Mouse (Mus musculus): Measurements from ENCODE around the gene Kif22. TPM values are rescaled to one million over a fixed set of nuclear protein-coding genes. Genes with fewer than 3 reads are reported as not detected.

The Kif22 gene
- polyA plus RNA-seq, 1 experiment from 2014 or later = 180 TPM

DNA sequence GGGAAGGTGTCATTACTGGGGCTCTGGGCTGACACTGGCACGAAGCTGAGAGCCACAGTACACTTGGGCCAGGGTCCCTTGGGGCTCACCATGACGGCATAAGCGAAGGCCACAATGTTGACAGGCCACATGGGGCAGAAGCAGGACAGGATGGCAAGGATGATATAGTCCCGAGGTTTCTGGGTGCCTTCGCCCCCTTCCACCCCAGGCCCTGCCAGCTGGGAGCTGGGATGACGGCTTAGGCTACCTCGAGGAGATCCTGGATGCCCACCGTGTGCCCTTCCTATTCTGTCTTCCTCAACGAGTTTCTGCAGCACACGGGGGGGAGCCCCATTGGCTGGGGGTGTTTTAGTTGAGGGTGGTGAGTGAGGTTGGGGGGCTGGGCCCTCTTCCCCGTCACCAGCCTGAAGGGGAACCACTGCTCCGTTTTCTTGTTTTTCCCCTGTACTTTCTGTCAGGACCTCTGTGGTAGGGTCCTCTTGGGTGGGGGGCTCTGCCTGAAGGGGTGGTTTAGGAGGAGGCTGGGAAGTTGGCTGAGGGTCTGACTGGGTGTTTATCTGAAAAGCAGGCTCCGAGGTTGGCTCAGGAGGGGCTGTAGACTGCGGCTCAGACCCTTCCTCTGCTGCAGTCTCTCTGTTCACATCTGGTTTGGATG lies 22.8 kb downstream of the Kif22 start:
- no peaks in the 10 kb centered on the region for H3K9me3 ChIP-seq (ENCODE audit: low read depth, low read length)
- no peaks in the 10 kb centered on the region for H3K27me3 ChIP-seq (ENCODE audit: insufficient read depth, low read length)
- peak overlapping the region; percentile 74 for H3K4me2 ChIP-seq
- H3K9ac ChIP-seq = peak overlapping the region; percentile 50; the same call in 1 of the 2 replicates
- peak overlapping the region; percentile 50 for H3K4me3 ChIP-seq (ENCODE audit: low read depth, low read length)
- peaks cover 21% of the 10 kb centered on the region for H3K4me1 ChIP-seq (ENCODE audit: insufficient read depth)
- no peak for TF ChIP-seq CTCF (IDR thresholded peaks at IDR 0.05; ENCODE audit: low read depth)
- H3K27ac ChIP-seq (ENCODE audit: low read depth) = peak overlapping the region; percentile 67; the same call in 1 of the 2 replicates
- WGBS = 73% methylated on average over 14 of the region's 14 CpGs
- peaks cover 52% of the 10 kb centered on the region for H3K36me3 ChIP-seq (ENCODE audit: insufficient read depth)
- DNase-seq = no peak
- no peak for ATAC-seq (ENCODE audit: insufficient read depth)

DNA sequence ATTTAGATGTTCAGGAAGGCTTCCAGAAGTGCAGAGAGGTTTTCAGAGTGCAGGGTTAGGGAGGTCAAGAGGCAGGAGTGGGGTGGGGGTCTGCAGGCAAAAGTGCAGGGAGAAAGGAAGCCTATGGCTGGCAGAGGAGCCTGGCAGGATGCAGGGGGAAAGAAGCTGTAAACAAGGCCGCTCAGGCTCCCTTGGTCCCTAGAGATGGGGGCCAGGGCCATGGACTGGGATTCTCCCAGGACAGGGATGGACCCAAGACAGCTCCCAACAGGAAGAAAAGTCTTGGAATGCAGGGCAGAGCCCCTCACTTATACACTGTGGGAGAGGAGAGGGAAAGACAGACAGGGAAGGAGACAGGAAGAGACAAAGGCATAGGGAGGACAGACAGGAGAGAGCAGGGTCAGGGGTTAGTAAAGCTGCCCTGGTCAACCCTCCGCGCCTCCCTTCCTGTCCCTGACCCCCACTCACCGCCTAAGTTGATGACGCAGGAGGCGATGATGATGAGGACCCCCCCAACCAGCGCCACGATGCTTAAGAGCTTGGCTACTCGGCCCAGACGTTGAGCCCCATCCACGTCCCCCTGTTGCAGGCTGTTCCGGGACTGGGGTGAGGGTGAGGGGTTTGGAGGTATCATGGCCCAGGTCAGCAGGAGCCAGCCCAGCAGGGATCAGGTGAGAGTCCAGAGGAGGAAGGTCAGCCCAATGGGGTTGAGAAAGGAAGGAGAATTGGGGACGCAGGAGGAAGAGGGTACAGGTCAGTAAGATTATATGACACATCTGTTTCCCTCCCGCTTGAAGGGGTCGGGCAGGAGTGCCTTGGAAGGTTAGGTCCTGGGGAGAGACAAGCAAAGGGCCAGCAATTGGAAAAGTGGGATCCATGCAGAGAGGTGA lies 23.6 kb downstream of the Kif22 start:
- peaks cover 15% of the 10 kb centered on the region for H3K4me1 ChIP-seq (ENCODE audit: insufficient read depth)
- WGBS = 58% methylated on average over 15 of the region's 15 CpGs
- peaks cover 49% of the 10 kb centered on the region for H3K36me3 ChIP-seq (ENCODE audit: insufficient read depth)
- H3K9ac ChIP-seq = peak overlapping the region; percentile 41; the same call in 1 of the 2 replicates
- H3K9me3 ChIP-seq (ENCODE audit: low read depth, low read length) = no peaks in the 10 kb centered on the region
- H3K27ac ChIP-seq (ENCODE audit: low read depth) = peak overlapping the region; percentile 79; the same call in 1 of the 2 replicates
- H3K4me3 ChIP-seq (ENCODE audit: low read depth, low read length) = no peak overlapping the region
- peak overlapping the region; percentile 87; the same call in 1 of the 2 replicates for H3K4me2 ChIP-seq
- DNase-seq = no peak
- no peak for ATAC-seq (ENCODE audit: insufficient read depth)
- TF ChIP-seq CTCF (IDR thresholded peaks at IDR 0.05; ENCODE audit: low read depth) = no peak
- no peaks in the 10 kb centered on the region for H3K27me3 ChIP-seq (ENCODE audit: insufficient read depth, low read length)

DNA sequence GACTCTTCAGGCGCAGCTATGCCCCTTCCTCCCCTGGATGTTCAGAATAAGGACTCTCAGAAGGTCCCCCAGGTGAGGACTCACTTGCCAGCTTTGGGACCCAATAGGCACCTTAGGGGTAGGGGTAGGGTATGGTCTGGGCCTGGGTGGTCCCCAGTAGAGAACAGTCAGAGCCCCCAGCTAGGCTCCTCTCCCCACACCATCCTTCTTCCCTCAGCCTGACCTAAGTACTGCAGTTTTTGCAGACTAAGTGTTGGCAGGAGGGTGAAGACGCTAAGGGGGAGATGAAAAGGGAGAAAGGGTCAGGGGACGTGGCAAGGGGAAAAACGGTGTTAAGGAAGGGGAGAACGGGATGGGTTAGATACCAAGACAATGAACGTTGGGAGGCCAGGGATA lies 24.3 kb downstream of the Kif22 start:
- Histone ChIP-seq H3K9ac (peak overlapping the region; percentile 41), H3K4me1 (ENCODE audit: insufficient read depth) (peaks cover 9% of the 10 kb centered on the region), H3K36me3 (ENCODE audit: insufficient read depth) (peaks cover 49% of the 10 kb centered on the region), H3K9me3 (ENCODE audit: low read depth, low read length) (no peaks in the 10 kb centered on the region), H3K27ac (ENCODE audit: low read depth) (peak overlapping the region; percentile 79), H3K27me3 (ENCODE audit: insufficient read depth, low read length) (no peaks in the 10 kb centered on the region), H3K4me3 (ENCODE audit: low read depth, low read length) (0 out of 2 replicates have a peak overlapping the region, but pooled peaks have one; percentile 73), H3K4me2 (peak overlapping the region; percentile 87)
- TF ChIP-seq CTCF (IDR thresholded peaks at IDR 0.05; ENCODE audit: low read depth) = no peak
- no peak for ATAC-seq (ENCODE audit: insufficient read depth)
- no peak for DNase-seq
- WGBS = 21% methylated on average over 6 of the region's 6 CpGs

DNA sequence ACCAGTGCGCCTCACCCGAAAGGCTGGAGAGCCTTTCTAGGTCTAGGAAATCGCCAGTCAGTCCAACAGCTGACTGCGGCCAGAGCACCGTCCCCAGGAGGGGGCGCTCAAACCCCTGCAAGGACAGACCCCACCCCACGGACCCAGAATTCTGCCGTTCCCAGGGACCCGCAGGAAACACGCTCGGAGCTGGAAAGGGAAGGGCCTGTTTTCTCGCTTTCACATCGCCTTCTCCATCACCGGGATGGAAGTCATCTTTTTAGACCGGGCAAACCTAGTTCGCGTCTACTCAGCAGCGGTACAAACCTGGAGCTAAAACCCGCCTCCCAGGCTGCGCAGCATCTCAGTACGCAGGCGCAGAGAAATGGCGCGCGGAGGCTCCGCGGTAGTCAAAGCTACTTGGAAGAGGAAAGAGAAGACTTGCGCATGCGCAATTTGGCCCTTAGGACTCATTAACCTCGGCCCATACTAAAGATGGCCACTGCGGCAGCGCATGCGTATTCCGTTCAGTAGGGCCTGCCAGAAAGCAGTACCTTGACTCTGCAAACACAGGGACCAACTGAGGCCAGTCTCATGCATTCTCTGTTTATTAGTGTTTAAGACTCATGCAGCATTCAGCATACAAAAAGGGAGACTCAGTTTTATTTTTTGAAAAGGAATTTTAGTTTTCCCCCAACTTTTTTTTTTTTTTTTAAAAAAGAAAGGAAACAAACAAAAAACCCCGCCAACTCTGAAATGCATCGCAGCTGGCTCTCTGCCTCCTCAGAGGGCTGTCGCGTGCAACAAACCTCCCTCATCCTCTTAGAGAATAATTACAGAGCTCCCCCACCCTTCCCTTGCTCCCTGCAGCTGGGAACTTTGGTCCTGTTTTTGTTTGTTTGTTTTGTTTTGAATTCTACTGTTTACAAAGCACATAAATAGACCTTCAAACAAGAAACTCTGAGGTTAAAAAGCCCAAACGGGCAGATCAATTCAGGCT lies 25.0 kb downstream of the Kif22 start, which contains the start of gene Pagr1a:
Gene Pagr1a, minus strand, starts transcription at position 382 of the 979 bp plus-strand sequence.
- Histone ChIP-seq H3K9me3 (ENCODE audit: low read depth, low read length) (no peaks in the 10 kb centered on the region), H3K36me3 (ENCODE audit: insufficient read depth) (peaks cover 49% of the 10 kb centered on the region), H3K4me3 (ENCODE audit: low read depth, low read length) (peak within 1 kb of the TSS; percentile 73), H3K27me3 (ENCODE audit: insufficient read depth, low read length) (no peaks in the 10 kb centered on the region), H3K4me1 (ENCODE audit: insufficient read depth) (peaks cover 5% of the 10 kb centered on the region), H3K27ac (ENCODE audit: low read depth) (peak within 1 kb of the TSS; percentile 97), H3K9ac (peak within 1 kb of the TSS; percentile 88), H3K4me2 (peak within 1 kb of the TSS; percentile 87)
- ATAC-seq (ENCODE audit: insufficient read depth) = peak; percentile 71
- peak; percentile 100 for DNase-seq
- WGBS = 1% methylated on average over 39 of the region's 39 CpGs
- TF ChIP-seq CTCF (IDR thresholded peaks at IDR 0.05; ENCODE audit: low read depth) = peak; percentile 91

DNA sequence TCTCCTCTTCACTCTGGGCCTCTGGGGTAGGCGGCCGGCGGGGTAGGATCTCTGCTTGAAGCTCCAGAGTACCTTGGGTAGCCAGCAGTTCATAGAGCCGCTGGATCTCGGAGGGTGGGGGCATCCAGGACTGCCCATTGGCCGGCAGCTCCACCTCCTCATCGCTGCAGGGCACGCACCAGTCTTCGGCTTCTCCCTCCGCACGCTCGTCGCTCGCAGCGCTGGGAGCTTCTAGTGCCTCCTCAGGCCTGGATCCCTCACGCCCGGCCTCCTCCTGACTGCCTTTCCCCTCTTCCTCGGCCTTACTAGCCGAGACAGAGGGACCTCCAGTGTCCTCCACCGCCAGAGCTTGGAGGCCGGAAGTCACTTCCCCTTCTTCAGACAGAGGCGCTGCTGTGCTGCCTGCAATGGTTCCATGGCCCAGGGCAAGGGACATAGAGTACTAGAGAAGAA lies 25.8 kb downstream of the Kif22 start:
- Histone ChIP-seq H3K27ac (ENCODE audit: low read depth) (peak overlapping the region; percentile 97), H3K4me3 (ENCODE audit: low read depth, low read length) (peak overlapping the region; percentile 73), H3K4me2 (peak overlapping the region; percentile 87), H3K9ac (peak overlapping the region; percentile 88), H3K27me3 (ENCODE audit: insufficient read depth, low read length) (no peaks in the 10 kb centered on the region), H3K4me1 (ENCODE audit: insufficient read depth) (peaks cover 5% of the 10 kb centered on the region), H3K36me3 (ENCODE audit: insufficient read depth) (peaks cover 47% of the 10 kb centered on the region), H3K9me3 (ENCODE audit: low read depth, low read length) (no peaks in the 10 kb centered on the region)
- ATAC-seq (ENCODE audit: insufficient read depth) (peak; percentile 36), DNase-seq (no peak)
- WGBS = 2% methylated on average over 20 of the region's 22 CpGs
- TF ChIP-seq CTCF (IDR thresholded peaks at IDR 0.05; ENCODE audit: low read depth) = no peak

DNA sequence TGATC lies 26.0 kb downstream of the Kif22 start, which contains the start of gene Pagr1b:
Gene Pagr1b, minus strand, starts transcription at position 4 of the 5 bp plus-strand sequence.
- DNase-seq = no peak

More for the DNA sequence above, 26.0 kb downstream of the Kif22 start, which contains the start of gene Pagr1b:
- H3K27me3 ChIP-seq (ENCODE audit: insufficient read depth, low read length) = no peaks in the 10 kb centered on the region
- H3K9me3 ChIP-seq (ENCODE audit: low read depth, low read length) = no peaks in the 10 kb centered on the region
- peaks cover 5% of the 10 kb centered on the region for H3K4me1 ChIP-seq (ENCODE audit: insufficient read depth)
- peak within 1 kb of the TSS; percentile 97 for H3K27ac ChIP-seq (ENCODE audit: low read depth)
- peak within 1 kb of the TSS; percentile 87 for H3K4me2 ChIP-seq
- peak within 1 kb of the TSS; percentile 73 for H3K4me3 ChIP-seq (ENCODE audit: low read depth, low read length)
- peak within 1 kb of the TSS; percentile 88 for H3K9ac ChIP-seq
- no peak for TF ChIP-seq CTCF (IDR thresholded peaks at IDR 0.05; ENCODE audit: low read depth)
- no peak for ATAC-seq (ENCODE audit: insufficient read depth)
- peaks cover 47% of the 10 kb centered on the region for H3K36me3 ChIP-seq (ENCODE audit: insufficient read depth)

Measured in lung, embryonic 14.5 days (tissue).